7 mouse cellular contexts compared by ENCODE assay signal in the genomic region with DNA sequence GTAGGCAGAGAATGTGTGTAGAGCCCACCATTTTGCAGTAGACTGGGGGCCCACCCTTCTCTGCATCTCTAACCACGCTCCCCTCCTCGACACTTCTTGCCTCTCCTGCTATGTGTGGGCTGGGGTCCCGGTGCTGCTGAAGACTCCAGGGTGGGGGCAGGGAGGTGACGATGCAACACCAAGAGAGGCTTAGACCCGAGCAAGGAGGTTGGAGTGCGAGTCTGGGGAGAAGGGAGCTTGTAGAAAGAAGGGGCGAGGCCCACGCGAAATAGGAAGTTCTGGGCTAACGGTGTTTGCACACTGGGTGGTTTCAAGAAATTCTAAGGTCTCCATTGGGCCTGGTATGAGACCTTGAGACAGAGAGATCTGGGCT. TPM values are rescaled to one million over a fixed set of nuclear protein-coding genes. Genes with fewer than 3 reads are reported as not detected.
DNase-seq lines count a peak whose midpoint lies in the region; ATAC-seq and TF ChIP-seq lines count a peak whose summit lies in the region.

No protein-coding gene starts in this region.

- ATAC-seq in heart, postnatal 0 days (ENCODE audit: insufficient read depth, low read depth), result no peak
- ATAC-seq in liver, embryonic 15.5 days (ENCODE audit: insufficient read depth), result no peak

- H3K4me2 ChIP-seq in heart, postnatal 0 days (ENCODE audit: low read depth, low read length), result peak overlapping the region; percentile 94
- peak overlapping the region; percentile 95 for H3K4me2 ChIP-seq in liver, embryonic 15.5 days

- H3K9me3 ChIP-seq in heart, postnatal 0 days (replicated peaks; ENCODE audit: control insufficient read depth, low read length), result no peaks in the 10 kb centered on the region
- H3K9me3 ChIP-seq in liver, embryonic 15.5 days (replicated peaks), result no peaks in the 10 kb centered on the region

- DNase-seq in right cerebral cortex, postnatal 14 days, result peak; percentile 31
- no peak for DNase-seq in right cerebral cortex, postnatal 36 days (ENCODE audit: low spot score in 2 of 2)
- DNase-seq in cerebellum, adult 9-10 months, result peak; percentile 41
- no peak for DNase-seq in heart, postnatal 0 days (ENCODE audit: low spot score)
- no peak for DNase-seq in left cerebral cortex, postnatal 4 days

- no peak for TF ChIP-seq EP300 in heart, postnatal 0 days (IDR thresholded peaks at IDR 0.05; ENCODE audit: low read depth)

- TF ChIP-seq CTCF in heart, postnatal 0 days (IDR thresholded peaks at IDR 0.05; ENCODE audit: low read depth), result no peak
- no peak for TF ChIP-seq CTCF in small intestine, adult 2 months (IDR thresholded peaks at IDR 0.05; ENCODE audit: extremely low read depth, insufficient read length, insufficient replicate concordance, low read depth, low read length)

- H3K27ac ChIP-seq in heart, postnatal 0 days (ENCODE audit: low read depth), result peak overlapping the region; percentile 97
- peak overlapping the region; percentile 94 for H3K27ac ChIP-seq in liver, embryonic 15.5 days (replicated peaks)
- peak overlapping the region; percentile 89 for H3K27ac ChIP-seq in small intestine, adult 2 months (ENCODE audit: insufficient read depth, low read depth, low read length)

- TF ChIP-seq POLR2A in small intestine, adult 2 months (IDR thresholded peaks at IDR 0.05; ENCODE audit: low read depth, low read length), result no peak

- H3K4me1 ChIP-seq in heart, postnatal 0 days (ENCODE audit: control insufficient read depth, insufficient read depth), result peaks cover 42% of the 10 kb centered on the region
- H3K4me1 ChIP-seq in liver, embryonic 15.5 days (replicated peaks), result peaks cover 65% of the 10 kb centered on the region
- H3K4me1 ChIP-seq in small intestine, adult 2 months (ENCODE audit: control insufficient read depth, insufficient read depth, insufficient read length, low read length), result peaks cover 18% of the 10 kb centered on the region

- H3K4me3 ChIP-seq in heart, postnatal 0 days (ENCODE audit: low read depth, low read length), result peak overlapping the region; percentile 80
- peak overlapping the region; percentile 73 for H3K4me3 ChIP-seq in liver, embryonic 15.5 days (replicated peaks)
- H3K4me3 ChIP-seq in small intestine, adult 2 months (ENCODE audit: low read depth, low read length), result peak overlapping the region; percentile 74

- intact Hi-C loops in left cerebral cortex, postnatal 4 days (cut with DNase I), result no loop called here

- 2% methylated on average over 10 of the region's 10 CpGs for WGBS in heart, postnatal 0 days
- 0% methylated on average over 10 of the region's 10 CpGs for WGBS in liver, embryonic 15.5 days (ENCODE audit: insufficient replicate concordance)
- 1% methylated on average over 10 of the region's 10 CpGs for WGBS in small intestine, adult 2 months

- H3K9ac ChIP-seq in heart, postnatal 0 days (replicated peaks; ENCODE audit: low read depth, low read length), result peak overlapping the region; percentile 89
- peak overlapping the region; percentile 80 for H3K9ac ChIP-seq in liver, embryonic 15.5 days

- no peaks in the 10 kb centered on the region for H3K36me3 ChIP-seq in heart, postnatal 0 days (replicated peaks; ENCODE audit: control insufficient read depth, insufficient read depth, low read length)
- peaks cover 12% of the 10 kb centered on the region for H3K36me3 ChIP-seq in liver, embryonic 15.5 days (replicated peaks)
- H3K36me3 ChIP-seq in small intestine, adult 2 months (ENCODE audit: control insufficient read depth, insufficient read depth, low read length), result no peaks in the 10 kb centered on the region; the same call in 1 of the 2 replicates

- H3K27me3 ChIP-seq in heart, postnatal 0 days (ENCODE audit: control insufficient read depth, insufficient read depth, low read length), result no peaks in the 10 kb centered on the region
- no peaks in the 10 kb centered on the region for H3K27me3 ChIP-seq in liver, embryonic 15.5 days
- H3K27me3 ChIP-seq in small intestine, adult 2 months (ENCODE audit: control insufficient read depth, insufficient read depth, low read length), result no peaks in the 10 kb centered on the region

RNA-seq across cellular contexts. Expression of gene Tkt, which starts 1.6 kb away (rescaled TPM):
- total RNA-seq in heart, postnatal 0 days (2014; rRNA removed; ENCODE audit: low replicate concordance), result 88.9 and 108 TPM in 2 replicates
- polyA plus RNA-seq in heart, postnatal 0 days (2015; fragmentation: Nextera tagmentation; extraction: Ambion mirVana), result 36.4 and 37.8 TPM in 2 replicates
- 197 and 199 TPM in 2 replicates for polyA plus RNA-seq in liver, embryonic 15.5 days (2015; fragmentation: Nextera tagmentation; extraction: Ambion mirVana)
- 160 and 364 TPM in 2 replicates for polyA plus RNA-seq in small intestine, adult 2 months (2012; rRNA removed)
- 100 to 1,000 TPM; 314 to 322 TPM for total RNA-seq in left cerebral cortex, postnatal 4 days (2021)

RNA-seq across cellular contexts. Expression of gene Cacna1d, which starts 58.5 kb away (rescaled TPM):
- 4.8 and 8.9 TPM in 2 replicates for total RNA-seq in heart, postnatal 0 days (2014; rRNA removed; ENCODE audit: low replicate concordance)
- polyA plus RNA-seq in heart, postnatal 0 days (2015; fragmentation: Nextera tagmentation; extraction: Ambion mirVana), result 5.5 and 6.0 TPM in 2 replicates
- 0.13 and 0.17 TPM in 2 replicates for polyA plus RNA-seq in liver, embryonic 15.5 days (2015; fragmentation: Nextera tagmentation; extraction: Ambion mirVana)
- polyA plus RNA-seq in small intestine, adult 2 months (2012; rRNA removed), result 1.8 and 2.3 TPM in 2 replicates
- 10 to 100 TPM; 59.7 to 60.9 TPM for total RNA-seq in left cerebral cortex, postnatal 4 days (2021)

Comparison
In these comparisons a context has a peak if more than half of its experiments do, and no peak if none do; other contexts are left out.
1. DNase-seq: peak in right cerebral cortex, postnatal 14 days (single experiment) and cerebellum, adult 9-10 months (single experiment); none in right cerebral cortex, postnatal 36 days (0 of 2), heart, postnatal 0 days (single experiment) and left cerebral cortex, postnatal 4 days (single experiment).
2. Peak in every context shown above with its lines, with median percentiles within 50 percentile points of each other: H3K27ac ChIP-seq and H3K4me3 ChIP-seq.